Mouse (Mus musculus): Measurements from ENCODE around the gene Cacna1g. TPM values are rescaled to one million over a fixed set of nuclear protein-coding genes. Genes with fewer than 3 reads are reported as not detected.
A peak's percentile ranks its signal among the peaks of the same experiment; 100 is the strongest.

The Cacna1g gene
- polyA plus RNA-seq, 1 experiment from 2014 or later = 0.29 TPM

GRCm38 (mm10) chr11:94389724-94390396 is 84.1 kb downstream of the Cacna1g start:
- Histone ChIP-seq H3K36me3 (replicated peaks; ENCODE audit: insufficient read depth, low read length) (no peaks in the 10 kb centered on the region), H3K27ac (ENCODE audit: low read depth) (no peak overlapping the region)

GRCm38 (mm10) chr11:94389021-94389420 is 85.0 kb downstream of the Cacna1g start:
- no peak overlapping the region for H3K4me3 ChIP-seq (ENCODE audit: low read depth, low read length)
- ATAC-seq (peak; percentile 26; the same call in 1 of the 2 replicates), DNase-seq (no peak)
- 0 out of 2 replicates have a peak overlapping the region, but pooled peaks have one; percentile 2 for H3K27ac ChIP-seq (ENCODE audit: low read depth)
- no peaks in the 10 kb centered on the region for H3K27me3 ChIP-seq (ENCODE audit: insufficient read depth, low read length)
- H3K4me2 ChIP-seq (ENCODE audit: low read depth, low read length) = no peak overlapping the region
- no peaks in the 10 kb centered on the region for H3K36me3 ChIP-seq (replicated peaks; ENCODE audit: insufficient read depth, low read length)
- WGBS (ENCODE audit: insufficient replicate concordance) = 71% methylated on average over 4 of the region's 4 CpGs
- H3K4me1 ChIP-seq (ENCODE audit: insufficient read depth) = peaks cover 12% of the 10 kb centered on the region; the same call in 1 of the 2 replicates
- H3K9ac ChIP-seq (replicated peaks) = no peak overlapping the region
- no peaks in the 10 kb centered on the region for H3K9me3 ChIP-seq (ENCODE audit: low read length)
- TF ChIP-seq CTCF (IDR thresholded peaks at IDR 0.05; ENCODE audit: low read depth) = no peak
- no peak for TF ChIP-seq EP300 (IDR thresholded peaks at IDR 0.05; ENCODE audit: low read depth)

More at GRCm38 (mm10) chr11:94389724-94390396, 84.1 kb downstream of the Cacna1g start:
- H3K4me3 ChIP-seq (ENCODE audit: low read depth, low read length) = no peak overlapping the region
- WGBS (ENCODE audit: insufficient replicate concordance) = 63% methylated on average over 6 of the region's 6 CpGs
- H3K4me1 ChIP-seq (ENCODE audit: insufficient read depth) = peaks cover 12% of the 10 kb centered on the region; the same call in 1 of the 2 replicates
- H3K27me3 ChIP-seq (ENCODE audit: insufficient read depth, low read length) = no peaks in the 10 kb centered on the region
- no peak for DNase-seq
- no peak overlapping the region for H3K9ac ChIP-seq (replicated peaks)
- no peak for ATAC-seq
- no peak for TF ChIP-seq CTCF (IDR thresholded peaks at IDR 0.05; ENCODE audit: low read depth)
- TF ChIP-seq EP300 (IDR thresholded peaks at IDR 0.05; ENCODE audit: low read depth) = no peak
- H3K9me3 ChIP-seq (ENCODE audit: low read length) = no peaks in the 10 kb centered on the region
- H3K4me2 ChIP-seq (ENCODE audit: low read depth, low read length) = no peak overlapping the region

GRCm38 (mm10) chr11:94387756-94388155 is 86.2 kb downstream of the Cacna1g start:
- no peaks in the 10 kb centered on the region for H3K9me3 ChIP-seq (ENCODE audit: low read length)
- H3K27me3 ChIP-seq (ENCODE audit: insufficient read depth, low read length) = no peaks in the 10 kb centered on the region
- DNase-seq (no peak), ATAC-seq (no peak)
- no peaks in the 10 kb centered on the region for H3K36me3 ChIP-seq (replicated peaks; ENCODE audit: insufficient read depth, low read length)
- H3K9ac ChIP-seq (replicated peaks) = no peak overlapping the region
- 64% methylated on average over 4 of the region's 4 CpGs for WGBS (ENCODE audit: insufficient replicate concordance)
- TF ChIP-seq CTCF (IDR thresholded peaks at IDR 0.05; ENCODE audit: low read depth) = no peak
- no peak for TF ChIP-seq EP300 (IDR thresholded peaks at IDR 0.05; ENCODE audit: low read depth)
- no peak overlapping the region for H3K4me2 ChIP-seq (ENCODE audit: low read depth, low read length)
- no peak overlapping the region for H3K4me3 ChIP-seq (ENCODE audit: low read depth, low read length)
- H3K27ac ChIP-seq (ENCODE audit: low read depth) = no peak overlapping the region
- H3K4me1 ChIP-seq (ENCODE audit: insufficient read depth) = peaks cover 11% of the 10 kb centered on the region; the same call in 1 of the 2 replicates

GRCm38 (mm10) chr11:94385977-94386771 is 87.8 kb downstream of the Cacna1g start:
- no peaks in the 10 kb centered on the region for H3K27me3 ChIP-seq (ENCODE audit: insufficient read depth, low read length)
- H3K4me1 ChIP-seq (ENCODE audit: insufficient read depth) = 0 out of 2 replicates have a peak, but pooled peaks cover 5% of the 10 kb centered on the region
- TF ChIP-seq CTCF (IDR thresholded peaks at IDR 0.05; ENCODE audit: low read depth) = no peak; the same call in 1 of the 2 replicates
- TF ChIP-seq EP300 (IDR thresholded peaks at IDR 0.05; ENCODE audit: low read depth) = peak; percentile 24; the same call in 1 of the 2 replicates
- 13% methylated on average over 12 of the region's 12 CpGs for WGBS (ENCODE audit: insufficient replicate concordance)
- H3K9me3 ChIP-seq (ENCODE audit: low read length) = no peaks in the 10 kb centered on the region
- peak overlapping the region; percentile 52 for H3K27ac ChIP-seq (ENCODE audit: low read depth)
- ATAC-seq = peak; percentile 82
- peak; percentile 60 for DNase-seq
- no peak overlapping the region for H3K9ac ChIP-seq (replicated peaks)
- no peak overlapping the region for H3K4me3 ChIP-seq (ENCODE audit: low read depth, low read length)
- no peaks in the 10 kb centered on the region for H3K36me3 ChIP-seq (replicated peaks; ENCODE audit: insufficient read depth, low read length)
- H3K4me2 ChIP-seq (ENCODE audit: low read depth, low read length) = peak overlapping the region; percentile 33

- Histone ChIP-seq H3K9me3 (ENCODE audit: low read length) (no peaks in the 10 kb centered on the region), H3K4me1 (ENCODE audit: insufficient read depth) (no peaks in the 10 kb centered on the region), H3K4me2 (ENCODE audit: low read depth, low read length) (no peak overlapping the region), H3K36me3 (replicated peaks; ENCODE audit: insufficient read depth, low read length) (no peaks in the 10 kb centered on the region), H3K4me3 (ENCODE audit: low read depth, low read length) (no peak overlapping the region), H3K27me3 (ENCODE audit: insufficient read depth, low read length) (no peaks in the 10 kb centered on the region), H3K27ac (ENCODE audit: low read depth) (no peak overlapping the region), H3K9ac (replicated peaks) (no peak overlapping the region)
- WGBS (ENCODE audit: insufficient replicate concordance) = 45% methylated on average over 8 of the region's 8 CpGs
- TF ChIP-seq EP300 (IDR thresholded peaks at IDR 0.05; ENCODE audit: low read depth) (no peak), CTCF (IDR thresholded peaks at IDR 0.05; ENCODE audit: low read depth) (no peak)
- DNase-seq (no peak), ATAC-seq (no peak)
Measured at GRCm38 (mm10) chr11:94379736-94380135, 94.3 kb downstream of the Cacna1g start.

- TF ChIP-seq CTCF (IDR thresholded peaks at IDR 0.05; ENCODE audit: low read depth) = no peak
- no peak for TF ChIP-seq EP300 (IDR thresholded peaks at IDR 0.05; ENCODE audit: low read depth)
- Histone ChIP-seq H3K4me1 (ENCODE audit: insufficient read depth) (no peaks in the 10 kb centered on the region), H3K9me3 (ENCODE audit: low read length) (no peaks in the 10 kb centered on the region), H3K27ac (ENCODE audit: low read depth) (no peak overlapping the region), H3K9ac (replicated peaks) (no peak overlapping the region), H3K4me3 (ENCODE audit: low read depth, low read length) (no peak overlapping the region), H3K4me2 (ENCODE audit: low read depth, low read length) (no peak overlapping the region), H3K36me3 (replicated peaks; ENCODE audit: insufficient read depth, low read length) (no peaks in the 10 kb centered on the region), H3K27me3 (ENCODE audit: insufficient read depth, low read length) (no peaks in the 10 kb centered on the region)
- ATAC-seq (no peak), DNase-seq (no peak)
- WGBS (ENCODE audit: insufficient replicate concordance) = 28% methylated on average over 2 of the region's 2 CpGs
Measured at GRCm38 (mm10) chr11:94379061-94379460, 94.9 kb downstream of the Cacna1g start.

Measured in liver, postnatal 0 days (tissue).